Mouse (Mus musculus) cortical plate, adult 2 months (tissue): Measurements from ENCODE around the gene Cytip.

ENCODE experiments used
- CTCF ChIP-seq: fragments of 200-500 bp; IDR thresholded peaks from 2 replicates; pipeline ENCODE4 v1.5.1; 2011; ENCODE audit warnings: mild to moderate bottlenecking, control low read depth, low read length; ENCODE audit not compliant: insufficient read depth; ENCODE audit errors: extremely low read depth
- POLR2A ChIP-seq: fragments of 200-500 bp; IDR thresholded peaks from 2 replicates; pipeline ENCODE4 v1.6.1; 2011; ENCODE audit warnings: mild to moderate bottlenecking, low read length, control low read depth; ENCODE audit not compliant: insufficient read depth; ENCODE audit errors: extremely low read depth

- TF ChIP-seq CTCF, result peak; percentile 88
- no peak for TF ChIP-seq POLR2A
Measured at GRCm38 (mm10) chr2:58199442-58199841, 4.1 kb upstream of the Cytip start.
